In the genomic region with DNA sequence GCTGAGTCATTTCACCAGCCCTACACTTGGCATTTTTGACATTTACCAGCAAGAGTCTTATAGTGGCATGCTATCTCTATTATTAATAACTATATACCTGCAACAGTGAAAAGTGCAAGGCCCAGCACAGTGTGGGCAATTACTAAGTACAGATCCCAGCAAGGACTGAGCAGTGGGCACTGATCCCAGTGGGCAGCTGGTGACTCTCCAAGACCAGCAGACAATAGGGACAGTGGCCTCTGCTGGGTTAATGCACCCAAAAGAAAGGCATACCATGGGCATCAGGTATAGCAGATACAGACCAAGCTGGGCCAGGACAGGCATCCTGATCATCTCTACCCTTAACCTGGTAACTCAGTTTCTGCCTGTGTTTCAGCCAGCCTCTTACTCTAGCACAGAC, we compare ENCODE assay signal across 21 mouse cellular contexts. TPM values are rescaled to one million over a fixed set of nuclear protein-coding genes. Genes with fewer than 3 reads are reported as not detected.
DNase-seq lines count a peak whose midpoint lies in the region; ATAC-seq and TF ChIP-seq lines count a peak whose summit lies in the region.
"Had no signal": no experiment of that assay in that cellular context is flagged by ENCODE, and none has a peak within 500 bp of the region (broad histone marks: within the 10 kb centered on the region; RNA-seq: fewer than 3 reads in every experiment).

No protein-coding gene starts in this region.

- H3K9ac ChIP-seq in hindbrain, postnatal 0 days (replicated peaks; ENCODE audit: low read length) = no peak overlapping the region
- H3K9ac ChIP-seq in hindbrain, embryonic 13.5 days = no peak overlapping the region
- H3K9ac ChIP-seq: embryonic facial prominence, embryonic 12.5 days; forebrain, embryonic 13.5 days; forebrain, embryonic 15.5 days; forebrain, postnatal 0 days had no signal

- no peaks in the 10 kb centered on the region for H3K4me1 ChIP-seq in cerebellum, adult 2 months (ENCODE audit: control insufficient read depth, insufficient read depth, low read length)
- H3K4me1 ChIP-seq in hindbrain, postnatal 0 days (ENCODE audit: insufficient read depth, low read length) = no peaks in the 10 kb centered on the region
- no peaks in the 10 kb centered on the region for H3K4me1 ChIP-seq in hindbrain, embryonic 13.5 days (replicated peaks)
- H3K4me1 ChIP-seq: embryonic facial prominence, embryonic 12.5 days; forebrain, embryonic 13.5 days; forebrain, embryonic 15.5 days had no signal

- no peak overlapping the region for H3K4me3 ChIP-seq in cerebellum, adult 2 months (replicated peaks; ENCODE audit: insufficient read depth, low read depth, low read length)
- no peak overlapping the region for H3K4me3 ChIP-seq in hindbrain, postnatal 0 days (ENCODE audit: low read length)
- no peak overlapping the region for H3K4me3 ChIP-seq in hindbrain, embryonic 13.5 days
- H3K4me3 ChIP-seq: embryonic facial prominence, embryonic 12.5 days; forebrain, embryonic 13.5 days; forebrain, embryonic 15.5 days had no signal

- no peaks in the 10 kb centered on the region for H3K9me3 ChIP-seq in hindbrain, postnatal 0 days (ENCODE audit: low read length)
- H3K9me3 ChIP-seq in hindbrain, embryonic 13.5 days = no peaks in the 10 kb centered on the region
- H3K9me3 ChIP-seq: embryonic facial prominence, embryonic 12.5 days; forebrain, embryonic 13.5 days; forebrain, embryonic 15.5 days had no signal

- no peak for TF ChIP-seq POLR2A in cerebellum, adult 2 months (IDR thresholded peaks at IDR 0.05; ENCODE audit: borderline replicate concordance, insufficient read depth, low read length)

- no peaks in the 10 kb centered on the region for H3K36me3 ChIP-seq in hindbrain, postnatal 0 days (ENCODE audit: insufficient read depth, low read length)
- no peaks in the 10 kb centered on the region for H3K36me3 ChIP-seq in hindbrain, embryonic 13.5 days
- H3K36me3 ChIP-seq: embryonic facial prominence, embryonic 12.5 days; forebrain, embryonic 15.5 days had no signal

- H3K27me3 ChIP-seq in cerebellum, adult 2 months (ENCODE audit: control insufficient read depth, insufficient read depth, low read length) = no peaks in the 10 kb centered on the region
- no peaks in the 10 kb centered on the region for H3K27me3 ChIP-seq in hindbrain, postnatal 0 days (ENCODE audit: insufficient read depth, low read length)
- H3K27me3 ChIP-seq in hindbrain, embryonic 13.5 days = no peaks in the 10 kb centered on the region
- H3K27me3 ChIP-seq: embryonic facial prominence, embryonic 12.5 days; forebrain, embryonic 13.5 days; forebrain, embryonic 15.5 days; Patski had no signal

- no peak for ATAC-seq in hindbrain, postnatal 0 days
- no peak for ATAC-seq in hindbrain, embryonic 13.5 days (ENCODE audit: low FRiP score)
- ATAC-seq: activated CD4-positive, CD25-positive, alpha-beta regulatory T cell, adult 4 months; forebrain, embryonic 13.5 days; forebrain, embryonic 15.5 days; forebrain, postnatal 0 days; Patski had no signal

- no peak overlapping the region for H3K4me2 ChIP-seq in hindbrain, postnatal 0 days (ENCODE audit: low read depth, low read length)
- H3K4me2 ChIP-seq in hindbrain, embryonic 13.5 days = no peak overlapping the region
- H3K4me2 ChIP-seq: embryonic facial prominence, embryonic 12.5 days; forebrain, embryonic 13.5 days; forebrain, embryonic 15.5 days had no signal

- DNase-seq in cerebellum, postnatal 14 days = peak; percentile 30 to 40
- DNase-seq in cerebellum, adult 2 months = no peak
- peak; percentile 19 for DNase-seq in hindbrain, postnatal 0 days (ENCODE audit: low spot score)
- peak; percentile 13 for DNase-seq in MN1 (ENCODE audit: low spot score)
- no peak for DNase-seq in thymus, postnatal 25 days
- DNase-seq: adrenal gland, adult 8-10 months; adrenal gland, postnatal 14 days; adrenal gland, postnatal 36 days; cerebellum, adult 18-20 months; cerebellum, adult 9-10 months; forebrain, postnatal 0 days had no signal

- no peak overlapping the region for H3K27ac ChIP-seq in cerebellum, adult 2 months (ENCODE audit: insufficient read depth, low read length)
- H3K27ac ChIP-seq in hindbrain, postnatal 0 days = no peak overlapping the region
- no peak overlapping the region for H3K27ac ChIP-seq in hindbrain, embryonic 13.5 days
- H3K27ac ChIP-seq: embryonic facial prominence, embryonic 12.5 days; forebrain, embryonic 13.5 days; forebrain, embryonic 15.5 days had no signal

- no peak for TF ChIP-seq CTCF in cerebellum, adult 2 months (IDR thresholded peaks at IDR 0.05; ENCODE audit: borderline replicate concordance, insufficient read depth, low read depth, low read length)
- no peak for TF ChIP-seq CTCF in hindbrain, postnatal 0 days (IDR thresholded peaks at IDR 0.05; ENCODE audit: low read depth)

RNA-seq across cellular contexts. Expression of a gene that starts 15.7 kb away (rescaled TPM):
- polyA plus RNA-seq in cerebellum, adult 2 months (2012; rRNA removed) = not detected in 2 replicates
- total RNA-seq in hindbrain, postnatal 0 days (2014; rRNA removed) = not detected in 2 replicates
- 0.13 TPM in 1 of 2 replicates, not detected in the other for polyA plus RNA-seq in hindbrain, postnatal 0 days (2015; fragmentation: Nextera tagmentation; extraction: Ambion mirVana)
- polyA plus RNA-seq in hindbrain, embryonic 13.5 days (2015; fragmentation: Nextera tagmentation; extraction: Ambion mirVana) = not detected in 2 replicates
- total RNA-seq: adrenal gland, adult 18-20 months; adrenal gland, adult 8-10 months; adrenal gland, postnatal 14 days; adrenal gland, postnatal 36 days; forebrain, postnatal 0 days; MEL had no signal
- polyA plus RNA-seq: activated CD4-positive, CD25-positive, alpha-beta regulatory T cell, adult 4 months; cortical plate, adult 2 months; forebrain, embryonic 11.5 days; forebrain, embryonic 13.5 days; forebrain, embryonic 15.5 days; forebrain, postnatal 0 days had no signal

RNA-seq across cellular contexts. Expression of a gene that starts 23.9 kb away (rescaled TPM):
- 1.1 TPM in 2 replicates for polyA plus RNA-seq in cerebellum, adult 2 months (2012; rRNA removed)
- total RNA-seq in hindbrain, postnatal 0 days (2014; rRNA removed) = 0.79 and 2.1 TPM in 2 replicates
- 0.29 and 0.39 TPM in 2 replicates for polyA plus RNA-seq in hindbrain, postnatal 0 days (2015; fragmentation: Nextera tagmentation; extraction: Ambion mirVana)
- 0.47 and 0.53 TPM in 2 replicates for polyA plus RNA-seq in hindbrain, embryonic 13.5 days (2015; fragmentation: Nextera tagmentation; extraction: Ambion mirVana)
- total RNA-seq: adrenal gland, adult 18-20 months; adrenal gland, postnatal 14 days; adrenal gland, postnatal 36 days; MEL had no signal

RNA-seq across cellular contexts. Expression of a gene that starts 31.0 kb away (rescaled TPM):
- 10.2 and 11.2 TPM in 2 replicates for polyA plus RNA-seq in cerebellum, adult 2 months (2012; rRNA removed)
- total RNA-seq in hindbrain, postnatal 0 days (2014; rRNA removed) = 26.5 and 35.8 TPM in 2 replicates
- polyA plus RNA-seq in hindbrain, postnatal 0 days (2015; fragmentation: Nextera tagmentation; extraction: Ambion mirVana) = 23.3 and 25.6 TPM in 2 replicates
- 31.8 and 36.6 TPM in 2 replicates for polyA plus RNA-seq in hindbrain, embryonic 13.5 days (2015; fragmentation: Nextera tagmentation; extraction: Ambion mirVana)

RNA-seq across cellular contexts. Expression of a gene that starts 44.6 kb away (rescaled TPM):
- 68.0 and 68.6 TPM in 2 replicates for polyA plus RNA-seq in cerebellum, adult 2 months (2012; rRNA removed)
- 117 and 119 TPM in 2 replicates for total RNA-seq in hindbrain, postnatal 0 days (2014; rRNA removed)
- 131 and 135 TPM in 2 replicates for polyA plus RNA-seq in hindbrain, postnatal 0 days (2015; fragmentation: Nextera tagmentation; extraction: Ambion mirVana)
- 164 and 168 TPM in 2 replicates for polyA plus RNA-seq in hindbrain, embryonic 13.5 days (2015; fragmentation: Nextera tagmentation; extraction: Ambion mirVana)

Comparison
In these comparisons a context has a peak if more than half of its experiments do, and no peak if none do; other contexts are left out.
1. DNase-seq: peak in cerebellum, postnatal 14 days (2 of 2), hindbrain, postnatal 0 days (single experiment) and MN1 (single experiment); none in cerebellum, adult 2 months (0 of 2) and thymus, postnatal 25 days (single experiment).